Mouse (Mus musculus) R1 (cell line): Measurements from ENCODE around the gene Serpinb1a.

Experiments
- DNase-seq: peaks from one replicate; pipeline ENCODE4 v3.0.0-alpha.2; 2018; ENCODE audit warnings: low read depth, low spot score

Serpinb1a gene

DNA sequence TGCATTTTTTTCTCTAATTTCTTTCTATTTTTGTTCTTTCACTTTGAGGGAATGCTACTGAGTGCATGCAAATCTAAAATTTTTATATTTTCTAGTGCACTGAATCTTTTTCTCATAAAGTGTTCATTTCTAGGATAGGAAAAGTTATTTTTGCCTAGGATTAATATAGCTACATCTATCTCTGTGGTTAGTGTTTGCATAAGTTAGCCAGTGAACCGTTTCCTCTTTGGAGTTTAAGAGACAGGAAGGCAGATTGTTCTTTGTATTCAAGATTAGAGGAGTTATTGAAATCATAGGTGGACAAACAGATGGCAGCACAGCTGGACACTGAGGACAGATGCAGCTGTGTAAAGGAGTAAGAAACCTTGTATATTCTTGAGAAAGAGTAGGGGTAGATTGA is 11.7 kb downstream of the Serpinb1a start:
- DNase-seq: no peak

DNA sequence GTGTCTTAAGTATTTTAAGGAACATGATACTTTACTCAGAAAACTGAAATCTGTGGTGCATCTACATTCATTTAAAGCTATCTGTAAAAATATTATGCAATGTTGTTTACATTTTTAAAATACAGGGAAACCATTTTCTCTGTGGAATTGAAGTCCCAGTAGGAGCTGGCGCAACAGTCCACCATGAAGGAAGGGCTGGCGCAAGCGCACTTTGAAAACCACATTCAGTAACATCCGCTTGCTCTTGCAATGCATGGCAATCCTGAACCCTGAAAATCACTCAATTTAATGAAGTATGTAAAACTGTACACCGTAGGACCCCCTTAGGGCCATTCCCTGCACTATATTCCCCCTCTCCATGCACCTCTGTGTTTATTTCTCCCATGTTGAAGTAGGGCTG is 16.5 kb downstream of the Serpinb1a start:
- DNase-seq: no peak

DNA sequence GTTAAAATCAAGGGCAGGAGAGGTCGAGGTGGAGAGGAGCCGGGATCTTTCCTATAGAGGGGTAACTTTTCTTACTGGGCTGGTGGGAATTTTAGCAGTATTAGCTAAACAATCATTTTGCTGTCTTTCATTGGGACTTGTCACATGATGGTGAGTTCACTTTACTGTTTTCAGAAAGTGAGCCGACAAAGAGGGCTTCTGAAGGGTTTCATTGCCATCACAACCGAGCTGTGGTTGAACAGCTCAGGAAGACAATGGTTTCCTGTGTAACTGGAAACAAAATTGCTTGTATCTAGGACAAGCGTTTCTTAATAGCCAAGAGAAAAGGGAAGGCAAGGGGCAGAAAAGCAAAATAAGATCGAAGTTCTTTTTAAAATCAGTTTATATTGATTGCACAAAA is 17.7 kb downstream of the Serpinb1a start:
- DNase-seq: no peak

DNA sequence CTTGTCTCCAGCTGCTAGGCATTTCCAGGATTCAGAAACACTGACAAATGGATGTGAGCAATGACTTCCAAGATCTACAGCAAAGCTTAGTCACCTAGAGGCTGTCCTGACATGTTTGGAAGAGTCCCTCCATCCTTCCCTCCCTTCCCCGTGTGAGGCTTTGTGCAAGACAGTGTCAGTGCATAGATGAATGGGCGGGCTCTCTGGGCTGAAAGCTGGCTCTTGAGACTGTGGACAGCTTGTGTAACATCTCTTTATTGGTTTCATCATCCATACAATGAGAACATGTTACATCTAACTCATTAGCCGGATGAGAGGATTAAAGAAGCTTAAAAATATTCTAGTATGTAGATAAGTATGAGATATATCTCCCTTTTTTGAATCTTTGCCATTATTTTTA is 18.2 kb downstream of the Serpinb1a start:
- no peak for DNase-seq

DNA sequence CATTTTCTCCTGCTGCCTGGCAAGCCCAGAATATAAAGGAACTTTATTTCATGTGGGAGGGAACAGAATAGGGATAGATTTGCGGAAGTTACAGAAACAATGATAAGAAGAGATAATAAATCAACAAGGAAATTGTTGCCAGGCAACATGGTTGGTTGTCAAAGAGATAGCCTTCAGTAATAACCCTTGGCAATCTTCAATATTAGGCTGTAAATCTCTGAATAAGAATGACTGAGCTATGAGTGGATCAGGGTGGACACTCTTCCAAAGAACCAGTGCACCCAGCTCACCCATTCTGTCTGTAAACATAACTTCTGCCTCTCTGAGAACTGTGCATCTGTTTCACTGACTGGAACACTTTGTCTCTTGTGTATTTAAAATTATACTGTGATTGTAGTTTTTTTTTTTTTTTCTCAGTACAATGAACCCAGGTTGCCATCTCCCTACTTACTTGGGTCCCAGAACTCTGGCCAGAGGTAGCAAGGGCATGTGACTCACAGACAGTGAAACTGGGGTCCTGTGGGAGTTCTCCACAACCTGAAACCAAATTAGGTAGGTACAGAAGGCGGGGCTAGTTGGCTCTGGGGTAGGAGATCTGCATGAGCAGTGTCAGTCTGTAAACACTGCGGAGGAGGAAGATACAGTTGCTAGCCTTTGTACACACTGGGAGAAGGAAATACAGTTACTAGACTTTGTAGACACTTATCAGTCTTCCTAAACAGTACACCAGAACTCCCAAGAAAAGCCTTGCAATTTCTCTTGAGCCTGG is 19.3 kb downstream of the Serpinb1a start:
- DNase-seq: no peak

DNA sequence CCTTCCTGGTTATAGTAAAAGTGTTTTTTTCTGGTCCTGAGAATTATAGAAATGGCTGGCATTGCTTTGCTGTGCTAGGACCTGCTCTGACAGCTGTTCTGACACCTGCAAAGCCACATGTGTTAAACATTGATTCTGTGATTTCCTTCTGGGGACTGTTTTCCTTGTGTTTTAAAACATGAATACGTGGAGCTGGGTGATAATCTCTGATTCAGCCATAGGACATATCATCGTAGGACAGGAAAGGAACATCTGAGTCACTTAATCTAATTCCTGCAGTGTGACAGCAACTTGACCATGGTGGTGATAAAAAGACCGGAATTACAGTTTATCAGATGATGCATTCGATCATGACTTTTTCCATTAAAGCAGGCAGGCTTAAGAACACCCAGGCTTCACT is 22.1 kb downstream of the Serpinb1a start:
- DNase-seq: no peak

DNA sequence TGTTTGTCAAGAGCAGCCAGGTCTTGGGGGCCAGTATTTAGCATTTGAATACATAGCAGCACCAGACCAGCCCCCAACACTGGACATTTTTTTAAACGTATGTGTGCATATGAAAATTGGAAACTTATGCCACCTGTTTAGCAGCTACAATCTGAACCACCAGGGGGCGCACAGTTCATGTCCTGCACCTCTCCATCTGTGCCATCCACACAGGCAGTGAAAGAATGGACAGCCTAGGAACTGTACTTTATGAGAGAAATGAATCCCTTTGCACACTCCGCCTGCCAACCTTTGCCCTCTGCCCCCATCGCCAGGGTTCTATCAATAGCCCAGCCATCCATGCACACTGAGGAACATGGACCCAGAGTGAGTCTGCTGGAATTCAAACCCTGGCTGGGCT is 23.0 kb downstream of the Serpinb1a start:
- peak; percentile 65 for DNase-seq

DNA sequence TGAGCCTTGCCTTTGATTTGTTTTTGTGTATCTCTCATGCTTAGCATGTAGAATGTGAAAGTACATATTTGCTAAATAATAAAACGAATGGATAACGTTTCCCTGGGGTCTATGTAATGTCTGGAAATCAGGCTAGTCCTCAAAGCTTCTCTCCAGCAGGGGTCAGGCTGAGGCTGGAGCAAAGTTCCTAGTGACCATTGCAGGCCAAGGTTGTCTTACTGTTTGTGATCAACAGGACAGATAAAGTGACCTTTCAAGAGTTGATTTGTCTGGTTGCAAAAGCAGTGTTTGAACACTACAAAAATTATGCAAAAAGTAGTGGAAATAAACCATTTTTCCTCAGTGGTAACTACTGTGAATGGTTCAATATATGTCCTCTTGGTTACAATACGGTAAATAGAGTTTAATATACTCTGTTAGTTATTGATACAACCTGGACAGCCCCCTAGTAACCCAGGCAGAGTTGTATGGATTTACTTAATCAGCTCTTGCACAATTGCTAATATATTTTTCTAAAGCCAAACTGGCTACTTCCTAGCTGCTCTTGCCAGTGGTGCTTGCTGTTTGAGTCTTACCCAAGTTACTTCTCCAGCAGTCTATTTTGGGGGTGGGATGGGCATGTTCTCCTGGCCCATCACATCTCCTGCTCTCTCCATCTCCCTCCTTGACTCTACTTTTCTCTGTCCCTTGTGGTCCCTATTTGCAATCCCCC is 23.7 kb downstream of the Serpinb1a start:
- no peak for DNase-seq

DNA sequence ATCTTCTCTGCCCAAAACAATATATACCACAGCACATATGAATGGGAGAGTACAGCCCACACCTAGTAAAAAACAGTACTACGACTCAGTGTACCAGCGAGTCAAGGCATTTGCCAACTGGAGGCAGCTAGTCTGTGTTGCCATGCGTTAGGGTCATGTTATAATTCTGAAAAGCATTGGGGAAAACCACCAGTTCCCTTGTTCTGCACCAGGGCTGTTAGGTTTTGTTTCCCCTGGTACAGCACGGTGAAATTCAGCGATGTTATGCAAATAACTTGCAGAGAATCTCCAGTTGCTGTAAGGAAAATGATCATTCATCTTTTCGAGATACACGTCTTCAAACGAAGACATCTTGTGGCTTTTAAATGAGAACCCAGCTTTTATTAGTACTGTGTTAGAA is 25.4 kb downstream of the Serpinb1a start:
- no peak for DNase-seq

DNA sequence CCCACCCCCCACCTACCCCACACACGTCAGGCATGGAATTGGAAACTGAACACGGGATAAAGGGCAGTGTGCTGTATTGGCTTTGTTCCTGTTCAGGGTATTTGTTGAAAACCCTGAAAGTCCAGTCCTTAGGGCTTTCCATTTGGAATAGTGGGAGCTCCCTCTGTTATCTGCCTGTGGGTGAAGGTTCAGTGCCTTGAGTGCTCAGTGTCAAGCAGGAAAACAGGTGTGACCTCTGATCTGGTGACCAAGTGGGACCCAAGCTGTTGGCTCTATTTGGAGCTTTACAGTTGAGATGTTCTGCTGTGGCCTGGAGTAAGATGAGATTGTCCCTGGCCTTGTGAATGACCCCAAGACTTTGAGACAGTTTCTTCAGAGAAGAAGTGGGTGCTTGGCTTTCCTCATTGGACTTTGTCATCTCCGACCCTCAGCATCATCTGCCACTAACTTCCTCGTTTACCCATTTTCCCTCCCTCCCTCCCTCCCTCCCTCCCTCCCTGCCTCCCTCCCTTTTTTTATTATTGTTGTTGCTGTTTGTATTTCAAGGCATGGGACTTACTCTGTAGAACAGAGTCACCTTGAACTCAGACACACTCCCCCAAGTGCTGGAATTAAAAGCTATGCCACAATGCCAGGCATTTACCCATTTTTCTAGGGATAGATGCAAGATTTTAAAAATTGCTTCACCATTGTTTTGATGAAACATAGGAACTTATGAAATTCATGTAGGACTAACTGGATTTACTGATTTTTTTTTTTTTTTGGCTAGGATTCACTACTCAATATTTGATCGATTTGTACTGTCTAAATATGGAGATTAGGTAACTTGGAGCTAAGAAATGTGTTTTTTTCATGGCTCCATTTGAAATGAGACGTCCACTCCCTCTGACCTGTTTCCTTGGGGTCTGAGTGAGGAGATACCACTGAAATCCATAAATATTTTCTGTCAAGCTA is 26.3 kb downstream of the Serpinb1a start:
- DNase-seq: no peak

DNA sequence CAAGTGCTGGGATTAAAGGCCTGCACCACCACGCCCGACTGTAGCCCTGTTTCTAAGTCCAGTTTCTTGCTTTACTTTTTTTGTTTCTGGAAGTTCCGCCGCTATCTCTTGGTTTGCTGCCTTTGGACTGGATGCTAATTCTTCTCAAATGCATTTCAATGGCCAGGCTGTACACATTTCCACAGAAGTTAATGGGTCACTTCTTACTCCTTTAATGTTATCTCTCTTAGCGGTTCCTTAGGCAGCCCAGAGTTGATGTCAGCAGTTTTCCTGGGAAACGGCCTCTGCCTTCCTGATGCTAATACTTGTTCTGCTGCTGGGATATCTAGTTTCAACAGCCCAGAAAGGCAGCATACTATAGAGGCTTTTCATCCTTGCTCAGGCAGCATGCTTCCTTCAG is 27.9 kb downstream of the Serpinb1a start:
- DNase-seq: peak; percentile 69

DNA sequence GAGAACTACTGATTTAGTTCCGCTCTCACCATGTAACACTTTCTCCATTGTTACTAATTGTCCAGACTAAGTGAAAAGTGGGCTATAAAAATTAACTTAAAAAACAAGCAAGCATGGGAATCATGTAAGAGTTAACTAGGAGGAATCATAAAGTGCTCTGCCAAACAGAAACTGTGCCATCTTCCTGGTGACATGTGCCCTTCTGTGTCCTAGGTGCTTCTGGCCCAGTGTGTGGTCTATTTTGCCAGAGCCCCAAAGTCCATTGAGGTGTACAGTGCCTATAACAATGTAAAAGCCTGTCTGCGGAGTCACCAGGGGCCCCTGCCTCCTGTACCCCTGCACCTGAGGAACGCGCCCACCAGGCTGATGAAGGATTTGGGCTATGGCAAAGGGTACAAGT is 29.3 kb downstream of the Serpinb1a start:
- DNase-seq: no peak

DNA sequence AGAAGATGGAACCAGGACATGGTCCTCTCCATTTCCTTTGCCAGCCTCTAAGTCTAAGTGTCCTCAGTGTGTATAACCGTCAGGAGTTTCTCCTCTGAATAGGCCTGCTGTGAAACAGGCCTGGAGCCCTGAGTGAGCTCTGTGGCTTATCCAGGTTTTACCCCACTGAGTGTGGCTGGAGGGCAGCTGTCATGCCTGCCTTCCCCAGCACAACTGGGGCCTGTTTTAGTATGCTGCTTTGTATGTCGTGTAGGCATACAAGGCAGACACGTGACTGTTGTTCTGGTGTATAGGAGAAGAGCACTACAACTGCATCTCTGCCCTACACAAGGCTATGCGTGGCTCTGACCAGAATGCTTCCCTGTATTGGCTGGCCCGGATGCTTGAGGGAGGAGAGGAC is 31.1 kb downstream of the Serpinb1a start:
- DNase-seq: no peak

DNA sequence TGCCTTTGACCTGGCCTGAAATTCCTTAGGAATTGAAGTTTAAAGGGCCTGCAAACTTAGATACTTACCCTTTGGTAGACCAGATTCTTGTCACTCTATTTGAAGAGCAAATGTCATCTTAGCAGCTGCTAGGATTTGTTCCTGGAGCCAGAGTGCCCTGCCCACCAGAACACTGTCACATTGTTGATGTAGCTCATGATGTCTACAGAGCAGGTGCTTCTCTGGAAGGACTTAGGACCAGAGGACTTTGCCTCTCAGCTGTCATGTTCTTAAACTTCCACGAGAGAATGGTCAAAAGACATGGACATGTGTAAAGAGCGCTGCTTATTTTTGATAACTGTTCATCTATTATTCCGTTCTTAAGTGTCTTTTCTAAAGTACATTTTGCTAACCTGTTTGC is 31.7 kb downstream of the Serpinb1a start:
- no peak for DNase-seq

DNA sequence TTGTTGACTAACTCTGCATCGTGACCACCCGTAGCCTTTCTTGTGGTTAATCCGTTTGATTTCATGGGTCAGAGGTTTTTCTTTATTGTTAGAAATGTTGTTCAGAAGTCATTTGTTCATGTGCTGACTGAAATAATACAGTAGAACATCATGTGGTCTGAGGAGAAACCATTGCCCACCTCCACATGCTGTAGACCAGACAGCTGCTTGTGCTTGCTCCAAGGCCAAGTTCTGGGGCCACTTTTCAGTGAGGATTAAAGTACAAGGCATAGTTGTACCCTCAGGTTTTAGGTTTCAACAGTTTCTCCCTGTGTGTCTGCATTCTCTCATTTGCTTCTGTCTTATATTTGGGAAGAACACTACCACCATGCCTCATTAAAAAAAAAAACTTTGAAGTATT is 43.4 kb downstream of the Serpinb1a start:
- no peak for DNase-seq

DNA sequence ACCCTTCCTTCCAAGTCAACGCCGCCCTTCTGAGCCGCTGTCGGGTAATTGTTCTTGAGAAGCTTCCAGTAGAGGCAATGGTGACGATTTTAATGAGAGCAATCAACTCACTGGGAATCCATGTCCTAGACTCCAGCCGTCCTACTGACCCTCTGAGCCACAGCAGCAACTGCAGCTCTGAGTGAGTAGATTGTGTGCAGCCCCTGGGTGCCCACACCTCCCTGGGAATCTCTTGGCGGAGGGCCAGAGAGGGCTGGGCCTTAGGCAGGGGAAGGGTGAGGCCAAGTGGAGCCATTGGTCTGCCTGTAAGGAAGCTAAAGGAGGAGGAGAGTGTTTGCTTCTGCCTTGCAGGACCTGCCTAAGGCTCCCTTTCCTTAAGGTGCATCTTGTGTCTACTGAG is 44.2 kb downstream of the Serpinb1a start:
- DNase-seq: peak; percentile 75

DNA sequence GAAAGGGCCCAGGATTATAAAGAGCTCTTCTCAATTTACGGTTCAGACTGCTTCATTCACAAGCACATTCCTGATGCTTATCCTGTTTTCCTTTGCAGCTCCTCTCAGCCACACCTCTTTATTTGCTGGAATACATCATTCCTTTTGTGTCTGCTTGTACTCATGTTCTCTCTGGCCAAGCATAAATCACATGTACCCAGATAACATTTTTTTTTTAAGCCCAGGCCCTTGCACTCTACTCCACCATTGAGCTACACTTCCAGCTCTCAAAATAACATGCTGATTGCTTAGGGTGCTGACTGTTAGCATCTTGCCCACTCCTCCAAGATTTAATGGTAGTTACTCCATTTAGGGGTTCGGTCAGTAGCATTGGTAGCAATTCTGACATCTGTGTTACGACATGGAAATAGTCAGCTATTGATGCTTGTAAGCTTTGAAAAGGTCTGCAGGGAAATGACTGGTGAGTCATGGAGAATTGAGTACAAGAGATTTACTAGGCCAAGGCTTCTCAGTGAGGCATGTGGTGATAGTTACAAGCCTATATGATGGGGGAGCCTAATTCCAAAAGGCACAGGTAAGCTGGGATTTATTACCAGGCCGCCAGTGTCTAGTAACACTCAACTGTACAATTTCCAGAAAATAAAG is 47.2 kb downstream of the Serpinb1a start:
- no peak for DNase-seq

DNA sequence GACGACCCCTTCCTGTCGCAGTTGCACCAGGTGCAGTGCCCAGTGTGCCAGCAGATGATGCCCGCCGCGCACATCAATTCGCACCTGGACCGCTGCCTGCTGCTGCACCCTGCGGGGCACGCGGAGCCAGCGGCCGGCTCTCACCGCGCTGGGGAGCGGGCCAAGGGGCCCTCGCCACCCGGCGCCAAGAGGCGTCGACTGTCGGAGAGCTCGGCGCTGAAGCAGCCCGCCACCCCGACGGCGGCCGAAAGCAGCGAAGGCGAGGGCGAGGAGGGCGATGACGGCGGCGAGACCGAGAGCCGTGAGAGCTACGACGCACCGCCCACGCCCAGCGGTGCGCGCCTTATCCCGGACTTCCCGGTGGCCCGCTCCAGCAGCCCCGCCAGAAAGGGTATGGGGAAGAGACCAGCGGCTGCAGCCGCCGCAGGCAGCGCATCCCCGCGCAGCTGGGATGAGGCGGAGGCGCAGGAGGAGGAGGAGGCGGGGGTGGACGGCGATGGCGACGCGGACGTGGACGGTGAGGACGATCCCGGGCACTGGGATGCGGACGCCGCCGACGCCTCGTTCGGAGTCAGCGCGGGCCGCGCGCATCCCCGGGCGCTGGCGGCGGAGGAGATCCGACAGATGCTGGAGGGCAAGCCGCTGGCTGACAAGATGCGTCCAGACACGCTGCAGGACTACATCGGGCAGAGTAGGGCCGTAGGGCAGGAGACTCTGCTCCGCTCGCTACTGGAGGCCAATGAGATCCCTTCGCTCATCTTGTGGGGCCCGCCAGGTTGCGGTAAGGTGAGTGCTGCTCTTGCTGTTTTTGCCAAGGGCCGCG is 48.5 kb downstream of the Serpinb1a start, which contains the start of gene D930007J09Rik:
Gene D930007J09Rik (minus strand): TSS at position 591 of the 823 bp plus-strand sequence.
- DNase-seq: peak; percentile 61

DNA sequence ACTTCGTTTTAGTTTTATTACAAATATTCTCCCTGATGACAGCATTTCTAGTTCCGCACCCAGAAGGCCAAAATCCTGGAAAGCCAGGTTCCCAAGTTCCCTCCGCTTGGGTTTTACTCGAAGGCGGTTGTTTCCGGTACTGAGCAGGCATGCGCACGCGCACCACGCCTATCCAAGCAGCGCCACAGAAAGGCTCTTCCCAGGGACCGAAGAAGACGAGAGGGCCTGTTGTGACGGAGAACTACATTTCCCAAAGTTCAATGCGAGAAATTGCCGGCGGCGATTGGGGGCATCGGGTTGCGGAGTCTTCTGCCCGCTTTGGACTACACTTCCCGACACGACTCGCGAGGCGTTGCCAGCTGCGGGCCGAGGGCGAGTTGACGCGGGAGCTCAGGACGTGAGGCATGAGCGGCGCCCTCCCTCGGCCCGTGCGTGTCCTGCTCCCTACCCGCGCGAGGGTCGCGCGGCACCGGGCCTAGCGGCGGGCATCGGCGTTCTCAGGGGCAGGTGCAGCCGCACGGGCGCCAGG is 49.2 kb downstream of the Serpinb1a start, which contains the start of gene Wrnip1:
Gene Wrnip1 (plus strand): TSS at position 346 of the 529 bp plus-strand sequence.
- DNase-seq: peak; percentile 99

DNA sequence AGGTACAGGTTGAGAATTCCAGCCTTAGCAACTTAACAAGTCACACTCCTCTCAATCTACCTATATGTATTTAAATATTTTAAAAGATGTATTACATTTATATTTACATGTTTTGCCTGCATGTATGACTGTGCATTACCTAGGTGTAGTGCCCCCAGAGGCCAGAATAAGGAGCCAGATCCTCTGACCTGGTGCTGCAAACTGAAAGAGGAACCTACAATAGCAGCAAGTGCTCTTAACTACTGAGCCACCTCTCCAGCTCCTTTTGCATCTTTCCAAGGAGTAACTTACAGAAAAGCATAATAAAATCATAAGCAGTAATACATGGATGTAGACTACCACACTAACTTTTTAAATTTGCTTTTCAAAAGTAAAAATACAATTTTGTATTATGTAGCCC is 50.1 kb downstream of the Serpinb1a start:
- DNase-seq: peak; percentile 18
